Mouse (Mus musculus) hindbrain, embryonic 14.5 days (tissue): ENCODE results near the gene Brcc3. TPM values are rescaled to one million over a fixed set of nuclear protein-coding genes. Genes with fewer than 3 reads are reported as not detected.
A peak's percentile ranks its signal among the peaks of the same experiment; 100 is the strongest.

Source experiments
- ATAC-seq: fragments of 200-750 bp; cut with Nextera tagmentation; 2 replicates; pipeline ENCODE4 v1.8.0; 2017; ENCODE audit warnings: moderate number of reproducible peaks, mild to moderate bottlenecking, moderate TSS enrichment, moderate library complexity; ENCODE audit not compliant: low FRiP score
- DNase-seq: peaks from one replicate; pipeline ENCODE4 v3.0.0-alpha.2; 2015; ENCODE audit warnings: low spot score
- H3K27ac ChIP-seq: fragments of 300-500 bp; sonication (generic); 2 replicates; pipeline ENCODE4 v1.5.1; 2014; ENCODE audit warnings: mild to moderate bottlenecking, moderate library complexity
- H3K27me3 ChIP-seq: fragments of 300-500 bp; sonication (generic); 2 replicates; pipeline ENCODE4 v1.6.1; 2014; ENCODE audit warnings: mild to moderate bottlenecking, low read length, mixed read lengths; ENCODE audit not compliant: control insufficient read depth, insufficient read depth
- H3K36me3 ChIP-seq: fragments of 300-500 bp; sonication (generic); replicated peaks from 2 replicates; pipeline ENCODE4 v1.6.1; 2014; ENCODE audit not compliant: control insufficient read depth, insufficient read depth
- H3K4me1 ChIP-seq: fragments of 300-500 bp; sonication (generic); replicated peaks from 2 replicates; pipeline ENCODE4 v1.6.1; 2014; ENCODE audit warnings: antibody characterized with exemption, low read length, mixed read lengths; ENCODE audit not compliant: control insufficient read depth, insufficient read depth
- H3K4me2 ChIP-seq: fragments of 300-500 bp; sonication (generic); replicated peaks from 2 replicates; pipeline ENCODE4 v1.6.1; 2014; ENCODE audit warnings: mild to moderate bottlenecking, moderate library complexity
- H3K4me3 ChIP-seq: fragments of 300-500 bp; sonication (generic); replicated peaks from 2 replicates; pipeline ENCODE4 v1.5.1; 2014; ENCODE audit warnings: mild to moderate bottlenecking, low read length
- H3K9ac ChIP-seq: fragments of 300-500 bp; sonication (generic); 2 replicates; pipeline ENCODE4 v1.6.1; 2014
- H3K9me3 ChIP-seq: fragments of 300-500 bp; sonication (generic); 2 replicates; pipeline ENCODE4 v1.6.1; 2016; ENCODE audit warnings: low read length; ENCODE audit not compliant: control insufficient read depth
- WGBS: fragments of 180-500 bp; shearing (Covaris S2); extraction: QIAGEN DNeasy Blood & Tissue Kit; methylation state at CpG from one replicate; pipeline ENCODE4 v1.1.7; 2014; 5-methylcytosine and 5-hydroxymethylcytosine counted together
- polyA plus RNA-seq: library from polyadenylated mRNA; unstranded; fragments of >200 nt; fragmentation: Nextera tagmentation; extraction: Ambion mirVana; gene quantifications from 2 replicates; pipeline ENCODE4 v1.2.1, GENCODE M21; 2014

The Brcc3 gene
- polyA plus RNA-seq, result 39.2 and 48.3 TPM in 2 replicates

DNA sequence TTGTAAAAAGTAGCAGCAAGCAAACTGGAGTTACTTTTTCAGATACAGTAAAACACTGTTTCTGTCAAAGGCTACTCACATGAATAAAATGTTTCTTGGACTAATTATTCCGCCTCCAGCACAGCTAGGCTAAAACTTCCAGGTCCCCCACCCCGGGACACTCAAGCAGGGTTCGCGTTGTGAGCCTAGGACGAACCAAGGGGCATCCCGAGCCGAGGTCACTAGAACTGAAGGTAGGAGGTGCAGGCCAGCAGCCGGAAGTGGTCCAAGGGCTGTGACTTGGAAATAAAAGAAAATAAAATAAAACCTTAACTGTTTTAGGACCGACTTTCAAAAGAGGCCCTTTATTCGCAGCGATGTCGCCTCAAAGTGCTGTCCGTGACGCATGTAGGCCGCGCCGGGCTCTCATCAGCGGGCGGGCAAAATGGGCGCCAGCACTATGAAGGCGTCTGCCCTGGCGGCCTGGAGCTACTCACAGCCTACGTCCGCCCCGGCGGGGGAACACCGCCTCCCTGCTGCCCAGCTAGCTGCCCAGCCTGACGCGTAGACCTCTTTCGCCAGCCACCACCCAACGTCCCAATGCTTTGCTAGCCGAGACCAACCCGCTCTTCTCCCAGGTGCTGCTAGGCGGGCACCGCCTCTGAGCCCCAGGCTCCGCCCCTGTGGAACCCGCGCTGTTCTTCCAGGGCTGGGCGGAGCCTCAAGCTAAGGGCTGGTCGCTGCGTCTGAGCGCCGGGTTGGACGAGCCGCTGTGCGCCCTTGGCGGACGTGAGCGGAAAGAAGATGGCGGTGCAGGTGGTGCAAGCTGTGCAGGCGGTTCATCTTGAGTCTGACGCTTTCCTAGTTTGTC lies at the start of gene Brcc3, which contains the start of the genes Cmc4 and Mtcp1:
Gene Brcc3 (plus strand): TSS at position 693 of the 850 bp plus-strand sequence.
Gene Cmc4 (minus strand): TSS at position 649 of the 850 bp plus-strand sequence.
Gene Mtcp1 (minus strand): TSS at position 653 of the 850 bp plus-strand sequence.
- Histone ChIP-seq H3K9me3 (no peaks in the 10 kb centered on the region), H3K4me3 (peak within 1 kb of the TSS; percentile 52), H3K9ac (peak within 1 kb of the TSS; percentile 72), H3K4me2 (peak within 1 kb of the TSS; percentile 56), H3K27ac (peak within 1 kb of the TSS; percentile 88), H3K4me1 (peaks cover 3% of the 10 kb centered on the region; the same call in 1 of the 2 replicates), H3K36me3 (no peaks in the 10 kb centered on the region; the same call in 1 of the 2 replicates), H3K27me3 (no peaks in the 10 kb centered on the region)
- ATAC-seq (peak; percentile 100), DNase-seq (peak; percentile 81)
- WGBS, result 16% methylated on average over 52 of the region's 52 CpGs

DNA sequence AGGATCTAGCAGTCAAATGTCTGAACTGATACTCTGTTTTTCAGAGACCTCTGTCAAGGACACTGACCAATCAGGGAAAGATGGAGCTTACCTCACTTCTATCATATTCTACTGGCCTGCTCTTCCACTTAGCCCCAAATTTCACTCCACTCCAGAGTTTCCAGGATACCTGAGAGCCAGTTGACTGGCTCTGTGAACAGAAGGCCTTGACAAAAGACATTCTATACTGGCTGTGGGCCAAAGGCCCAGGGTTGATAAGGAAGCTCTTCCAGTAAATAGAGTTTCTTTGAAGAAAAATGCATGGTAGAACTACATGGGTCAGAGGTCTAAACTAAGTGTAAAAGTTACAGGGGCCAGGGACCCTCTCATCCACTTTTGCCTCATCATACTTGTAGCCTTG lies 46.2 kb upstream of the Brcc3 start:
- ATAC-seq, result no peak
- no peak for DNase-seq
- Histone ChIP-seq H3K4me2 (no peak overlapping the region), H3K27me3 (no peaks in the 10 kb centered on the region), H3K27ac (no peak overlapping the region), H3K4me3 (no peak overlapping the region), H3K36me3 (no peaks in the 10 kb centered on the region), H3K9me3 (no peaks in the 10 kb centered on the region), H3K9ac (no peak overlapping the region), H3K4me1 (no peaks in the 10 kb centered on the region)

DNA sequence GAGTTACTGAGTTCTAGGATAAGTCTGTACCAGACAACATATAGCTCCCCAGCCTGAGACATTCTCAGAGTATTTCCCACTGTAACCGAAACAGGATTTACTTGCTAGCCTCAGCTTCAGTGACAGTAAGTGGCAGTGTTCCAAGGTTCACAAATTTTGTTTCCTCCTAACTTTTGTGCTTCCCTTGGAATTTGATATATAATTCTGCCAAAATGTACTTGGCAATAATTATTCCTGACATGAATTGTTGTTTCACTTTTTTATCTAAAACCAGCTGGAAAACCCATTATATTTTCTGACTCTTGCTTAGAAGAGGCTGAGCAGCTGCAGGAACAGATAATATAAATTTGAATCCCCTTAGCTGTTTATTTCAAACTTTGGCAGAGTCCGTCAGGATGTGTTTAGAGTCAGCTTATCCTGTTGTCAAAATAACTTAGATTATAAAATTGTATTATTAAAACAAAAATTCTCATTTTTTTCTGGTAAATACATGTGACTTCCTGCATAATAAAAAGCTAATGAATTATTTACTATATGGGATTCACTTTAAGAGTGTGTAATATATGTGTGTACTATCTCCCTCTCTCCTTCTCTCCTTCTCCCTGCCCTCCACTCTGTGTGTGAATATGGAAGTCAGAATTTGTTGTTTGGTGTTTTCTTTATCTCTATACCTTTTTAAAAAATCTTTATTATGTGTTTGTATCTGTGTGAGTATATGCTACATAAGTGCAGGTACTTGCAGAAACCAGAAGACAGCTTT lies 43.6 kb upstream of the Brcc3 start:
- H3K9ac ChIP-seq, result no peak overlapping the region
- H3K4me1 ChIP-seq, result no peaks in the 10 kb centered on the region
- WGBS, result 87% methylated on average over 2 of the region's 2 CpGs
- no peaks in the 10 kb centered on the region for H3K27me3 ChIP-seq
- no peak overlapping the region for H3K4me3 ChIP-seq
- H3K4me2 ChIP-seq, result no peak overlapping the region
- no peaks in the 10 kb centered on the region for H3K9me3 ChIP-seq
- H3K27ac ChIP-seq, result no peak overlapping the region
- DNase-seq (no peak), ATAC-seq (no peak)
- H3K36me3 ChIP-seq, result no peaks in the 10 kb centered on the region

DNA sequence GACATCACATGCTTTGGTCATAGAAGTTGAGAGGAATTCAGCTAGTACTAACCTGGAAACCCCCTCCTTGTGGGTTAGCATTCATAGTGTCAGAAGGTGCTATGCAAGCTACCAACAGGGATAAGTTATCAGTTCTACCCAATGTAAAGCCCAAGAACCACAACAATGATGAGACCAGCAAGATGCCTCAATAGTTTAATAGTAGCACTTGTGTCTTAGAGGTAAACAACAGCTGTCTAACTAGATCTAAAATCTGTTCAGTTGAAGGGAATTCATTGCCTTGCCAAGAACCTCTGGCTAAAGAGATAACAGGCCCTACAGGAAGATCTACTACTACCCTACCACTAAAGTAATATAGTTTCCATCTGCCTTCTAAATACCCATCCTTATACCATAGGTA lies 39.6 kb upstream of the Brcc3 start:
- ATAC-seq (no peak), DNase-seq (no peak)
- H3K36me3 ChIP-seq, result no peaks in the 10 kb centered on the region
- H3K4me3 ChIP-seq, result no peak overlapping the region
- no peaks in the 10 kb centered on the region for H3K9me3 ChIP-seq
- no peaks in the 10 kb centered on the region for H3K4me1 ChIP-seq
- H3K27ac ChIP-seq, result no peak overlapping the region
- H3K9ac ChIP-seq, result no peak overlapping the region
- H3K27me3 ChIP-seq, result no peaks in the 10 kb centered on the region
- H3K4me2 ChIP-seq, result no peak overlapping the region

DNA sequence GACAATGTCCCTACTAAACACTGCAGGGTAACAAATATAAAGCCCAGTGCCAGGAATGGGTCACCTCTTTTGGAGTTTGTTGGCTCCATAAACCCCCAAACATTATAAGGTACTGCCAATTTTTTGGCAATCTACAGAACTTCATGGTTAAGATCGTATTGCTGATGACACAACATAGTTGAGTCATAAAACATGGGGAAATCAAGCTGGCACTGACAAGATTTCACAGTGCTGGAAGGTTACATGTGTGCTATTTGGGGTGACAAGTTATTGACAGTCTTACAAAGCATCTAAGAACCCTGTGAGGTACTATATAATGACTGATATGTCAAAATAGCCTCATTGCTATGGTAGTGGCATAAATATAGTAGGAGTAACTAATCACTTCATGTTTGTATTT lies 35.3 kb upstream of the Brcc3 start:
- Histone ChIP-seq H3K4me1 (no peaks in the 10 kb centered on the region), H3K4me2 (no peak overlapping the region)
- no peak for DNase-seq

DNA sequence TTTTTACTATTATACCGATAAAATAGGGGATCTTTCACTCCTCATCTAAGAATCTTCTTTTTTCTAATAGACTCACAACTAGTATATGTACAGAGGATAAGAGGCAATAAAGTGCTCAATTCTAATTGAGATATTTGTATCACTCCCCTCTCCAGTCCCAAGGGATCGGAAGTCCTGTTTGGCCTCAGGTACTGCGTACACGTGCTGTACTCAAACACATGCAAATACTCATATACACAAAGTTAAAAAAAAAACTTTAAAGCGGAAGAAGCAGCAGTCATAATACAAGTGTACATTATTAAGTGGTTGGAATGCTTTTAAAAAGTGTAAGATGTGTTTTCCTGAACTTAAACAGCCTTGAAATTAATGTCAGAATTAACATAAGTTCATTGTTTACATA lies 34.7 kb upstream of the Brcc3 start:
- H3K9ac ChIP-seq, result peak overlapping the region; percentile 74
- DNase-seq, result no peak
- 0 out of 2 replicates have a peak, but pooled peaks have one; percentile 25 for ATAC-seq

More for the DNA sequence above, 35.3 kb upstream of the Brcc3 start:
- Histone ChIP-seq H3K36me3 (no peaks in the 10 kb centered on the region), H3K4me3 (no peak overlapping the region), H3K9me3 (no peaks in the 10 kb centered on the region), H3K27me3 (no peaks in the 10 kb centered on the region), H3K9ac (no peak overlapping the region), H3K27ac (no peak overlapping the region)
- 94% methylated on average over 1 of the region's 1 CpGs for WGBS
- ATAC-seq, result no peak

DNA sequence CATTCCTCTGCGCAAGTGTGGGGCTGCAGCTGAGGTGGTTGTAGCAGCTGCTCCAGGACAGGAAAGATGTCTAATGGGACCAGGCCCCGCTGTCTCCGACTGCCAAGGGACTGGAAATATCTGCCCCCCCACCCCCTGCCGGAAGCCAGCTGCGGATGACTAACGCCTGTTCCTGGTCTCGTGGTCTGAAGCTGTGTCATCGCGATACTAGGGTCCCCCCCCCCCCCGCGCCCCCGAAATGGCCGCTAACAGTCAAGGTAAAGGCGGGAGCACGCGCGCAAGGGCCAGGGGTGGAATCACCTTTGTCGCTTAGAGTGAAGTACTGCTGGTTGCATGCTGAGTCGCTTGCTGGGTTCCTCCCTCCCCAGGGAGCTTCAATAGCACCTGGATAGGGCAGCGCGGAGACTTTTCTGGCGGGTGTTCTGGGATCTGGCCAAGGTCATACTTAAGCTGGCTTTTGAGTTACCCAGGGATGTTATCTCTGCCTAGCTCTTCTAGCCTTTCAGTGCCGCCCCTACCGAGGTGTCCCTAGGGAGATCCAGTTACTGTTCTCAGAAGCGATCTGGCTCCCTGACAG lies 34.1 kb upstream of the Brcc3 start, which contains the start of the genes Fundc2 and F8:
Gene Fundc2 (plus strand): TSS at position 205 of the 577 bp plus-strand sequence.
Gene F8 (minus strand): TSS at position 421 of the 577 bp plus-strand sequence.
- peak within 1 kb of the TSS; percentile 57 for H3K4me3 ChIP-seq
- ATAC-seq, result peak; percentile 97
- H3K4me2 ChIP-seq, result peak within 1 kb of the TSS; percentile 52
- WGBS, result 16% methylated on average over 22 of the region's 25 CpGs
- H3K4me1 ChIP-seq, result no peaks in the 10 kb centered on the region
- peak; percentile 68 for DNase-seq
- H3K27me3 ChIP-seq, result no peaks in the 10 kb centered on the region
- peak within 1 kb of the TSS; percentile 74 for H3K9ac ChIP-seq
- H3K27ac ChIP-seq, result peak within 1 kb of the TSS; percentile 82
- H3K9me3 ChIP-seq, result no peaks in the 10 kb centered on the region
- H3K36me3 ChIP-seq, result no peaks in the 10 kb centered on the region

More for the DNA sequence above, 34.7 kb upstream of the Brcc3 start:
- Histone ChIP-seq H3K9me3 (no peaks in the 10 kb centered on the region), H3K4me3 (peak overlapping the region; percentile 57), H3K4me1 (no peaks in the 10 kb centered on the region), H3K27me3 (no peaks in the 10 kb centered on the region), H3K27ac (0 out of 2 replicates have a peak overlapping the region, but pooled peaks have one; percentile 82), H3K4me2 (peak overlapping the region; percentile 52), H3K36me3 (no peaks in the 10 kb centered on the region)
- 62% methylated on average over 5 of the region's 5 CpGs for WGBS

DNA sequence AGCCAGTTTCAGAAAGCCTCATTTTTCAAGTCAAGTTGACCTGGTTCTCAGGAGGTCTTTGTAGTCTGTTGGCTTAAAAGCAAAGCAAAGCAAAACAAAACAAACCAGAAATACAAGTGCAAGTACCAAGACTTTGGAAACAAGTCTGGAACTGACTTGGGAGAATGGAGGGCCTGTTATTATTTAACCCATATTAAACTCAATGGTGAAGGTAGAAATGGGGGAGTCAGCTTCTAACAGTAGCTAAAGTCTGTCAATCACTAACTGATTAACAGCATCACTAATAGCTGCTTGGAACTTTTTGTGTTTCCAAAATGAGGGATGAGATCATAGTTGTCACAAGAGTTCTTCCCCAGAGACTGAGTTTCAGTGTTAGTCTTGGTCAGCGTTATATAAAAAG lies 17.0 kb upstream of the Brcc3 start:
- DNase-seq (no peak), ATAC-seq (no peak)
- Histone ChIP-seq H3K27ac (no peak overlapping the region), H3K4me3 (no peak overlapping the region), H3K4me1 (no peaks in the 10 kb centered on the region), H3K9ac (no peak overlapping the region), H3K9me3 (no peaks in the 10 kb centered on the region), H3K4me2 (no peak overlapping the region), H3K27me3 (no peaks in the 10 kb centered on the region), H3K36me3 (0 out of 2 replicates have a peak, but pooled peaks cover 8% of the 10 kb centered on the region)
- 86% methylated on average over 1 of the region's 1 CpGs for WGBS

DNA sequence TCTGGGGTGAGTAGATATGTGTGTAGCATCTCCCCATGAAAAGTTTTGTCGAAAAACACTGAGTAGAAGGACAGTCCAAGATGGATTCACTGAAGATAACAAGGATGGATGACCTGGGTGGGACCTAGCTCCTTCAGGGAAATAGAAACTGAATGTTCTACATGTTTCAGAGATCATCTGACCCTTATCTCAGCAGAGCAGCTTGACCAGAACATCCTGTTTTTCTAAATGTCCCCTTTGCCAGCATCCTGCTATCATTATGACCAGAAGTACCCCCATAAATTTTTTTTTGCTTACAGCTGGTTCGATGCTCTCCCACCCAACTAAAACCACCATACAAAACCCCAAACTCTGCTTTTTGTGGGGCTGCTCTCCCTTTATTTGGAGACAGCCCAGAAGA lies 13.8 kb upstream of the Brcc3 start:
- no peak for DNase-seq
- H3K9ac ChIP-seq, result no peak overlapping the region
- H3K4me3 ChIP-seq, result no peak overlapping the region
- no peak for ATAC-seq
- WGBS, result 67% methylated on average over 2 of the region's 2 CpGs
- no peaks in the 10 kb centered on the region for H3K9me3 ChIP-seq
- no peaks in the 10 kb centered on the region for H3K27me3 ChIP-seq
- H3K36me3 ChIP-seq, result 0 out of 2 replicates have a peak, but pooled peaks cover 8% of the 10 kb centered on the region
- H3K4me1 ChIP-seq, result no peaks in the 10 kb centered on the region
- no peak overlapping the region for H3K4me2 ChIP-seq
- H3K27ac ChIP-seq, result no peak overlapping the region
